Mouse (Mus musculus): ENCODE measurements around the gene Ak7.

- no peak for TF ChIP-seq CTCF (IDR thresholded peaks at IDR 0.05; ENCODE audit: low read depth)
- TF ChIP-seq EP300 (IDR thresholded peaks at IDR 0.05; ENCODE audit: low read depth), result no peak
Observed at GRCm38 (mm10) chr12:105813957-105814356, 108.2 kb downstream of the Ak7 start.

Measured in liver, postnatal 0 days (tissue).